ENCODE assay signal across 8 mouse cellular contexts in genomic region chr14:34502475-34503324, GRCm38 (mm10). TPM values are rescaled to one million over a fixed set of nuclear protein-coding genes. Genes with fewer than 3 reads are reported as not detected.
DNase-seq lines count a peak whose midpoint lies in the region; ATAC-seq and TF ChIP-seq lines count a peak whose summit lies in the region.

No protein-coding gene starts in this region.

- H3K27ac ChIP-seq in MEL (ENCODE audit: control insufficient read depth, low read depth, low read length) = peak overlapping the region; percentile 59
- peak overlapping the region; percentile 97 for H3K27ac ChIP-seq in hindbrain, embryonic 11.5 days (ENCODE audit: low read depth, low read length)
- peak overlapping the region; percentile 96 for H3K27ac ChIP-seq in lung, embryonic 16.5 days (ENCODE audit: low read length)

- no peaks in the 10 kb centered on the region for H3K9me3 ChIP-seq in MEL (replicated peaks; ENCODE audit: insufficient read depth, low read length)
- H3K9me3 ChIP-seq in hindbrain, embryonic 11.5 days (ENCODE audit: control insufficient read depth, low read length) = no peaks in the 10 kb centered on the region
- H3K9me3 ChIP-seq in lung, embryonic 16.5 days (ENCODE audit: control insufficient read depth, low read length) = no peaks in the 10 kb centered on the region

- TF ChIP-seq CTCF in MEL (IDR thresholded peaks at IDR 0.05 in 2 of 3, conservative IDR thresholded peaks at IDR 0.05 in 1 of 3; ENCODE audit: control insufficient read depth in 1 of 3, insufficient read depth in 1 of 3, low read depth in 2 of 3, low read length in 3 of 3, poor library complexity in 1 of 3, severe bottlenecking in 1 of 3) = no peak

- H3K79me2 ChIP-seq in MEL (ENCODE audit: control insufficient read depth, insufficient read depth, low read length, poor library complexity) = peaks cover 5% of the 10 kb centered on the region

- peak; percentile 56 to 66; a peak in 2 of 4 replicates for TF ChIP-seq POLR2A in MEL (IDR thresholded peaks at IDR 0.05; ENCODE audit: control insufficient read depth in 1 of 2, insufficient read depth in 1 of 2, low read depth in 1 of 2, low read length in 2 of 2, poor library complexity in 1 of 2)

- peak overlapping the region; percentile 45 for H3K4me2 ChIP-seq in hindbrain, embryonic 11.5 days (replicated peaks; ENCODE audit: low read depth, low read length)
- peak overlapping the region; percentile 68 for H3K4me2 ChIP-seq in lung, embryonic 16.5 days (ENCODE audit: low read depth, low read length)

- TF ChIP-seq RAD21 in MEL (IDR thresholded peaks at IDR 0.05; ENCODE audit: low read depth, low read length) = no peak

- WGBS in hindbrain, embryonic 11.5 days = under 1% methylated on average over 57 of the region's 115 CpGs
- under 1% methylated on average over 77 of the region's 115 CpGs for WGBS in lung, embryonic 16.5 days

- H3K9ac ChIP-seq in MEL (ENCODE audit: control insufficient read depth, low read depth, low read length, poor library complexity, severe bottlenecking) = peak overlapping the region; percentile 83
- peak overlapping the region; percentile 95 for H3K9ac ChIP-seq in hindbrain, embryonic 11.5 days (ENCODE audit: low read depth, low read length)
- peak overlapping the region; percentile 97 for H3K9ac ChIP-seq in lung, embryonic 16.5 days (ENCODE audit: low read length)

- peak overlapping the region; percentile 86 to 90 for H3K4me3 ChIP-seq in MEL (ENCODE audit: control insufficient read depth in 1 of 2, insufficient read depth in 1 of 2, low read depth in 2 of 2, low read length in 2 of 2)
- peak overlapping the region; percentile 81 for H3K4me3 ChIP-seq in hindbrain, embryonic 11.5 days (ENCODE audit: low read depth, low read length)
- H3K4me3 ChIP-seq in lung, embryonic 16.5 days (ENCODE audit: low read length) = peak overlapping the region; percentile 84

- peak; percentile 92 for ATAC-seq in hindbrain, embryonic 11.5 days (ENCODE audit: low FRiP score)
- peak; percentile 90 for ATAC-seq in lung, embryonic 16.5 days (ENCODE audit: low read depth)

- DNase-seq in MEL (ENCODE audit: low read depth, low spot score) = peak; percentile 68
- DNase-seq in cerebellum, adult 8-10 months = peak; percentile 90
- peak; percentile 71 to 89 for DNase-seq in frontal cortex, postnatal 10 days (ENCODE audit: low spot score in 2 of 2)
- DNase-seq in hindbrain, embryonic 11.5 days (ENCODE audit: low spot score) = peak; percentile 98
- DNase-seq in layer of hippocampus, postnatal 10 days (ENCODE audit: low spot score in 2 of 2) = peak; percentile 91 to 95
- DNase-seq in ovary, postnatal 14 days (ENCODE audit: low spot score) = peak; percentile 79
- peak; percentile 85 for DNase-seq in thymus, postnatal 14 days

- H3K36me3 ChIP-seq in MEL (ENCODE audit: control insufficient read depth in 1 of 2, insufficient read depth in 2 of 2, low read length in 2 of 2) = no peaks in the 10 kb centered on the region; a peak in 1 of 4 replicates
- H3K36me3 ChIP-seq in hindbrain, embryonic 11.5 days (ENCODE audit: control insufficient read depth, insufficient read depth, low read length) = no peaks in the 10 kb centered on the region
- no peaks in the 10 kb centered on the region for H3K36me3 ChIP-seq in lung, embryonic 16.5 days (ENCODE audit: control insufficient read depth, insufficient read depth, low read length)

- TF ChIP-seq EP300 in MEL (IDR thresholded peaks at IDR 0.05; ENCODE audit: low read depth in 1 of 2, low read length in 2 of 2) = no peak

- no peaks in the 10 kb centered on the region for H3K4me1 ChIP-seq in MEL (ENCODE audit: control insufficient read depth in 1 of 2, insufficient read depth in 2 of 2, low read length in 2 of 2)
- H3K4me1 ChIP-seq in hindbrain, embryonic 11.5 days (replicated peaks; ENCODE audit: control insufficient read depth, insufficient read depth, low read length) = no peaks in the 10 kb centered on the region; the same call in 1 of the 2 replicates
- H3K4me1 ChIP-seq in lung, embryonic 16.5 days (replicated peaks; ENCODE audit: control insufficient read depth, insufficient read depth, low read length) = peaks cover 33% of the 10 kb centered on the region

- no peaks in the 10 kb centered on the region for H3K27me3 ChIP-seq in MEL (ENCODE audit: control insufficient read depth in 1 of 2, insufficient read depth in 2 of 2, low read length in 2 of 2)
- H3K27me3 ChIP-seq in hindbrain, embryonic 11.5 days (ENCODE audit: control insufficient read depth, insufficient read depth, low read length) = no peaks in the 10 kb centered on the region
- H3K27me3 ChIP-seq in lung, embryonic 16.5 days (ENCODE audit: control insufficient read depth, insufficient read depth, low read depth, low read length) = peaks cover 2% of the 10 kb centered on the region; the same call in 1 of the 2 replicates

TF ChIP-seq in MEL, 35 proteins besides CTCF, POLR2A, EP300 and RAD21:
- TF ChIP-seq TBP (IDR thresholded peaks at IDR 0.05; ENCODE audit: low read depth, low read length) = no peak
- TF ChIP-seq NELFE (IDR thresholded peaks at IDR 0.05; ENCODE audit: low read depth, low read length) = peak; percentile 38; the same call in 1 of the 2 replicates
- 0 out of 2 replicates have a peak, but pooled peaks have one; percentile 23 for TF ChIP-seq RCOR1 (IDR thresholded peaks at IDR 0.05; ENCODE audit: low read depth, low read length)
- TF ChIP-seq NRF1 (IDR thresholded peaks at IDR 0.05; ENCODE audit: insufficient read depth, low read depth, low read length, poor library complexity, severe bottlenecking) = peak; percentile 52; the same call in 1 of the 2 replicates

RNA-seq across cellular contexts. Expression of gene Bmpr1a, which starts 0.4 kb away (rescaled TPM):
- 3.1 and 3.6 TPM in 2 replicates for total RNA-seq in MEL (2012; rRNA removed)
- polyA plus RNA-seq in MEL (2012; ENCODE audit: insufficient read depth in 1 of 2, insufficient read length in 2 of 2, low read depth in 1 of 2, low replicate concordance in 2 of 2, missing spikeins in 1 of 2) = 1 to 10 TPM in 1 of 2 experiments, not detected in 1; 3.1 TPM
- 44.9 and 48.9 TPM in 2 replicates for polyA plus RNA-seq in hindbrain, embryonic 11.5 days (2014; fragmentation: Nextera tagmentation; extraction: Ambion mirVana)
- 10 to 100 TPM; 41.9 to 46.1 TPM for total RNA-seq in layer of hippocampus, postnatal 10 days (2021)
- 18.1 and 25.8 TPM in 2 replicates for polyA plus RNA-seq in lung, embryonic 16.5 days (2015; fragmentation: Nextera tagmentation; extraction: Ambion mirVana)

RNA-seq across cellular contexts. Expression of gene 9230112D13Rik, which starts 19.9 kb away (rescaled TPM):
- total RNA-seq in MEL (2012; rRNA removed) = not detected in 2 replicates
- not detected for polyA plus RNA-seq in MEL (2012; ENCODE audit: insufficient read depth in 1 of 2, insufficient read length in 2 of 2, low read depth in 1 of 2, low replicate concordance in 2 of 2, missing spikeins in 1 of 2)
- polyA plus RNA-seq in hindbrain, embryonic 11.5 days (2014; fragmentation: Nextera tagmentation; extraction: Ambion mirVana) = not detected in 2 replicates
- not detected for total RNA-seq in layer of hippocampus, postnatal 10 days (2021)
- polyA plus RNA-seq in lung, embryonic 16.5 days (2015; fragmentation: Nextera tagmentation; extraction: Ambion mirVana) = not detected in 2 replicates

Comparison
In these comparisons a context has a peak if more than half of its experiments do, and no peak if none do; other contexts are left out.
1. Peak in every context shown above with its lines: DNase-seq, ATAC-seq, H3K4me3 ChIP-seq and H3K27ac ChIP-seq.